Mouse (Mus musculus): ENCODE data around the gene Pax6.

Gene Pax6

GRCm38 (mm10) chr2:105668271-105669270 lies at the start of gene Pax6:
Gene Pax6, plus strand, starts transcription at chr2:105668900.
- no peak for DNase-seq

- no peak for DNase-seq
Measured at GRCm38 (mm10) chr2:105648933-105649332, 19.8 kb upstream of the Pax6 start.

- no peak for DNase-seq
Measured at GRCm38 (mm10) chr2:105656456-105656855, 12.2 kb upstream of the Pax6 start.

GRCm38 (mm10) chr2:105659350-105659749 lies 9.3 kb upstream of the Pax6 start:
- DNase-seq, result no peak

GRCm38 (mm10) chr2:105659926-105660873 lies 8.5 kb upstream of the Pax6 start:
- DNase-seq, result no peak

- DNase-seq, result no peak
Measured at GRCm38 (mm10) chr2:105660874-105661622, 7.7 kb upstream of the Pax6 start.

GRCm38 (mm10) chr2:105661623-105662066 lies 7.1 kb upstream of the Pax6 start:
- no peak for DNase-seq

- DNase-seq, result no peak
Measured at GRCm38 (mm10) chr2:105662121-105662520, 6.6 kb upstream of the Pax6 start.

- DNase-seq, result no peak
Measured at GRCm38 (mm10) chr2:105662606-105663005, 6.1 kb upstream of the Pax6 start.

- DNase-seq, result no peak
Measured at GRCm38 (mm10) chr2:105663101-105663511, 5.6 kb upstream of the Pax6 start.

GRCm38 (mm10) chr2:105664996-105665395 lies 3.7 kb upstream of the Pax6 start:
- DNase-seq, result no peak

- no peak for DNase-seq
Measured at GRCm38 (mm10) chr2:105665491-105666250, 3.0 kb upstream of the Pax6 start.

- DNase-seq, result no peak
Measured at GRCm38 (mm10) chr2:105666331-105666730, 2.4 kb upstream of the Pax6 start.

GRCm38 (mm10) chr2:105666763-105667625 lies 1.7 kb upstream of the Pax6 start:
- no peak for DNase-seq

GRCm38 (mm10) chr2:105667626-105667950 lies 1.1 kb upstream of the Pax6 start:
- no peak for DNase-seq

- DNase-seq, result no peak
Measured at GRCm38 (mm10) chr2:105669371-105669861, 716 bp downstream of the Pax6 start.

GRCm38 (mm10) chr2:105669881-105670730 lies 1.4 kb downstream of the Pax6 start:
- DNase-seq, result no peak

- DNase-seq, result no peak
Measured at GRCm38 (mm10) chr2:105670731-105671095, 2.0 kb downstream of the Pax6 start.

GRCm38 (mm10) chr2:105671116-105671797 lies 2.6 kb downstream of the Pax6 start:
- DNase-seq, result no peak
